Mouse (Mus musculus) gastrocnemius, adult 2 months (tissue): ENCODE measurements around the gene Tekt4. TPM values are rescaled to one million over a fixed set of nuclear protein-coding genes. Genes with fewer than 3 reads are reported as not detected.

ENCODE experiments used
- DNase-seq: peaks from one replicate; pipeline ENCODE4 v3.0.0; 2022
- H3K27ac ChIP-seq: fragments of 200-600 bp; 2 replicates; pipeline ENCODE4 v1.8.1; 2022; ENCODE audit warnings: mild to moderate bottlenecking
- H3K4me3 ChIP-seq: fragments of 200-600 bp; 2 replicates; pipeline ENCODE4 v1.8.1; 2022; ENCODE audit warnings: mild to moderate bottlenecking, moderate library complexity
- CTCF ChIP-seq: fragments of 200-600 bp; IDR thresholded peaks from 2 replicates; pipeline ENCODE4 v1.8.1; 2022; ENCODE audit warnings: antibody characterized with exemption, mild to moderate bottlenecking, moderate library complexity
- intact Hi-C: fragments of 180-260 bp; cut with DNase I; formaldehyde crosslinking; loops from one replicate; pipeline ENCODE4 v1.15.1; 2025
- total RNA-seq, 2 experiments: library from RNA; stranded (reverse); gene quantifications; 2 replicates each; pipeline ENCODE4 v1.2.3; 2021

The Tekt4 gene
- total RNA-seq, 2 experiments from 2014 or later = not detected

- intact Hi-C loops = loop anchor here (5.0 kb wide), 1 partner anchor 43 kb away; no protein-coding TSS in a partner anchor
- TF ChIP-seq CTCF = no peak
- no peak overlapping the region for H3K27ac ChIP-seq
- H3K4me3 ChIP-seq = no peak overlapping the region
- DNase-seq = no peak
Measured at GRCm38 (mm10) chr17:25514055-25514454, 59.6 kb downstream of the Tekt4 start.

GRCm38 (mm10) chr17:25516315-25516714 lies 61.9 kb downstream of the Tekt4 start:
- Histone ChIP-seq H3K4me3 (no peak overlapping the region), H3K27ac (no peak overlapping the region)
- DNase-seq = no peak
- TF ChIP-seq CTCF = no peak
- intact Hi-C loops = no loop called here

- TF ChIP-seq CTCF = no peak
- no peak for DNase-seq
- H3K27ac ChIP-seq = no peak overlapping the region
- intact Hi-C loops = no loop called here
- H3K4me3 ChIP-seq = no peak overlapping the region
Measured at GRCm38 (mm10) chr17:25518144-25518543, 63.7 kb downstream of the Tekt4 start.

GRCm38 (mm10) chr17:25519511-25519910 lies 65.1 kb downstream of the Tekt4 start:
- DNase-seq = no peak
- Histone ChIP-seq H3K4me3 (no peak overlapping the region), H3K27ac (no peak overlapping the region)
- intact Hi-C loops = no loop called here
- no peak for TF ChIP-seq CTCF

- Histone ChIP-seq H3K4me3 (no peak overlapping the region), H3K27ac (no peak overlapping the region)
- DNase-seq = no peak
- no peak for TF ChIP-seq CTCF
- intact Hi-C loops = no loop called here
Measured at GRCm38 (mm10) chr17:25520492-25520891, 66.1 kb downstream of the Tekt4 start.

- no peak for DNase-seq
- TF ChIP-seq CTCF = no peak
- H3K4me3 ChIP-seq = no peak overlapping the region
- H3K27ac ChIP-seq = no peak overlapping the region
- intact Hi-C loops = no loop called here
Measured at GRCm38 (mm10) chr17:25522080-25522479, 67.7 kb downstream of the Tekt4 start.

Other genes starting within 250 kb of the Tekt4 start
- 10 to 100 TPM; 14.9 to 16.5 TPM for gene Gnptg, start 214.5 kb upstream of the Tekt4 start, total RNA-seq
- gene Tsr3, start 214.4 kb upstream of the Tekt4 start, total RNA-seq = 10 to 100 TPM; 16.3 to 17.5 TPM
- under 1 TPM in 1 of 2 experiments, not detected in 1; 0.08 TPM for gene Baiap3, start 198.3 kb upstream of the Tekt4 start, total RNA-seq
- 10 to 100 TPM; 59.4 to 68.5 TPM for gene Ube2i, start 180.0 kb upstream of the Tekt4 start, total RNA-seq
- gene Prss34, start 156.2 kb upstream of the Tekt4 start, total RNA-seq = under 1 TPM; 0.20 to 0.70 TPM
- not detected for gene Prss28, start 146.0 kb upstream of the Tekt4 start, total RNA-seq
- not detected for gene Prss29, start 136.0 kb upstream of the Tekt4 start, total RNA-seq
- 1 to 10 TPM; 1.0 to 2.2 TPM for gene Tpsab1, start 109.1 kb upstream of the Tekt4 start, total RNA-seq
- gene Tpsb2, start 88.3 kb upstream of the Tekt4 start, total RNA-seq = 1 to 10 TPM; 1.9 to 4.7 TPM
- gene Tpsg1, start 85.3 kb upstream of the Tekt4 start, total RNA-seq = under 1 TPM in 1 of 2 experiments, not detected in 1; 0.48 TPM
- 1 to 10 TPM in 1 of 2 experiments, under 1 TPM in 1; 0.94 to 1.7 TPM for gene Cacna1h, start 20.8 kb upstream of the Tekt4 start, total RNA-seq
- gene Sstr5, start 42.7 kb downstream of the Tekt4 start, total RNA-seq = not detected
- gene Sox8, start 116.1 kb downstream of the Tekt4 start, total RNA-seq = 1 to 10 TPM in 1 of 2 experiments, under 1 TPM in 1; 0.92 to 1.1 TPM
- 10 to 100 TPM in 1 of 2 experiments, 1 to 10 TPM in 1; 9.7 to 14.9 TPM for gene Lmf1, start 124.5 kb downstream of the Tekt4 start, total RNA-seq